Mouse (Mus musculus) heart, postnatal 36 days (tissue): Measurements from ENCODE around the gene Rp9. TPM values are rescaled to one million over a fixed set of nuclear protein-coding genes. Genes with fewer than 3 reads are reported as not detected.

Experiments
- DNase-seq, 2 experiments: peaks; one replicate each; pipeline ENCODE4 v3.0.0; 2021 to 2022
- intact Hi-C: fragments of 180-260 bp; cut with DNase I; formaldehyde crosslinking; loops from one replicate; pipeline ENCODE4 v1.15.1; 2025
- total RNA-seq, 2 experiments: library from RNA; stranded (reverse); gene quantifications; 2 replicates each; pipeline ENCODE4 v1.2.3; 2021

The Rp9 gene
- total RNA-seq, 2 experiments from 2014 or later: 42.7 to 42.9 TPM

GRCm38 (mm10) chr9:22389021-22389476 is 80.5 kb downstream of the Rp9 start, which contains the start of gene Anln:
Gene Anln (minus strand): TSS chr9:22389188.
- peak; percentile 94 for DNase-seq
- intact Hi-C loops: loop anchor here (2.0 to 5.0 kb wide), 3 partner anchors 20 to 157 kb away; no protein-coding TSS in a partner anchor

GRCm38 (mm10) chr9:22388401-22388980 is 81.1 kb downstream of the Rp9 start:
- intact Hi-C loops: loop anchor here (2.0 to 5.0 kb wide), 3 partner anchors 20 to 156 kb away; no protein-coding TSS in a partner anchor
- peak; percentile 18 to 19 for DNase-seq

GRCm38 (mm10) chr9:22387901-22388300 is 81.6 kb downstream of the Rp9 start:
- intact Hi-C loops: loop anchor here (2.0 to 5.0 kb wide), 3 partner anchors 21 to 156 kb away; no protein-coding TSS in a partner anchor
- no peak for DNase-seq

GRCm38 (mm10) chr9:22385890-22386289 is 83.7 kb downstream of the Rp9 start:
- intact Hi-C loops: loop anchor here (5.0 kb wide), 2 partner anchors 59 to 154 kb away; no protein-coding TSS in a partner anchor
- no peak for DNase-seq

GRCm38 (mm10) chr9:22376086-22376485 is 93.5 kb downstream of the Rp9 start:
- no peak for DNase-seq
- intact Hi-C loops: no loop called here

GRCm38 (mm10) chr9:22372760-22373159 is 96.8 kb downstream of the Rp9 start:
- intact Hi-C loops: no loop called here
- DNase-seq: no peak

- intact Hi-C loops: no loop called here
- peak in 1 of 2 experiments; percentile 18 for DNase-seq
Observed at GRCm38 (mm10) chr9:22368030-22368429, 101.5 kb downstream of the Rp9 start.

- DNase-seq: peak in 1 of 2 experiments; percentile 7
- intact Hi-C loops: no loop called here
Observed at GRCm38 (mm10) chr9:22366621-22367020, 102.9 kb downstream of the Rp9 start.

GRCm38 (mm10) chr9:22366221-22366620 is 103.3 kb downstream of the Rp9 start:
- intact Hi-C loops: no loop called here
- no peak for DNase-seq

Other genes starting within 250 kb of the Rp9 start
- 10 to 100 TPM; 33.4 to 33.7 TPM for gene Zfp809, start 244.0 kb downstream of the Rp9 start, total RNA-seq
- gene Zfp599, start 209.8 kb downstream of the Rp9 start, total RNA-seq: under 1 TPM; 0.25 to 0.35 TPM
- gene Zfp810, start 162.1 kb downstream of the Rp9 start, total RNA-seq: 1 to 10 TPM; 6.3 to 8.2 TPM
- gene Anln, start 80.6 kb downstream of the Rp9 start, total RNA-seq: 1 to 10 TPM; 1.6 to 2.1 TPM
- under 1 TPM; 0.47 to 0.57 TPM for gene 9530077C05Rik, start 58.2 kb downstream of the Rp9 start, total RNA-seq
- not detected for gene Gm17545, start 15.5 kb downstream of the Rp9 start, total RNA-seq
- gene Bbs9, start 6.0 kb upstream of the Rp9 start, total RNA-seq: 10 to 100 TPM; 11.8 to 14.0 TPM